Mouse (Mus musculus): ENCODE results near the gene Gm5741. TPM values are rescaled to one million over a fixed set of nuclear protein-coding genes. Genes with fewer than 3 reads are reported as not detected.

Gene Gm5741
- total RNA-seq, 1 experiment, result not detected

GRCm38 (mm10) chr8:85065213-85065612, 2.6 kb downstream of the Gm5741 start:
- Histone ChIP-seq H3K9ac (ENCODE audit: insufficient read depth, low read depth, low read length, poor library complexity, severe bottlenecking) (no peak overlapping the region), H3K9me3 (ENCODE audit: control insufficient read depth, insufficient read depth, low read depth, low read length) (no peaks in the 10 kb centered on the region), H3K27ac (ENCODE audit: insufficient read depth, low read depth, low read length, poor library complexity, severe bottlenecking) (no peak overlapping the region), H3K4me1 (ENCODE audit: control insufficient read depth in 2 of 2, insufficient read depth in 2 of 2, low read length in 2 of 2, poor library complexity in 1 of 2) (no peaks in the 10 kb centered on the region), H3K36me3 (ENCODE audit: control insufficient read depth, insufficient read depth, low read length, poor library complexity, severe bottlenecking) (peaks cover 17% of the 10 kb centered on the region), H3K4me3 (ENCODE audit: insufficient read depth in 1 of 2, low read depth in 1 of 2, low read length in 2 of 2, poor library complexity in 1 of 2, severe bottlenecking in 1 of 2) (no peak overlapping the region)
- TF ChIP-seq CHD2 (IDR thresholded peaks at IDR 0.05; ENCODE audit: low read depth, low read length) (no peak), ZC3H11A (IDR thresholded peaks at IDR 0.05; ENCODE audit: borderline replicate concordance, low read depth, low read length) (no peak), ZNF384 (IDR thresholded peaks at IDR 0.05; ENCODE audit: low read depth, low read length) (no peak), MAFK (IDR thresholded peaks at IDR 0.05; ENCODE audit: insufficient read depth, low read depth, low read length) (no peak), HCFC1 (IDR thresholded peaks at IDR 0.05; ENCODE audit: borderline replicate concordance, insufficient read depth, low read length) (no peak)
- in situ Hi-C loops (cut with MboI; ENCODE audit: low sequenced_read_pairs in 2 of 2, unreplicated experiment in 2 of 2), result no loop called here
- no peak for DNase-seq (ENCODE audit: low read depth, low spot score)

GRCm38 (mm10) chr8:85062603-85063002, 5.2 kb downstream of the Gm5741 start:
- DNase-seq (ENCODE audit: low read depth, low spot score), result no peak
- TF ChIP-seq CHD2 (IDR thresholded peaks at IDR 0.05; ENCODE audit: low read depth, low read length) (no peak), HCFC1 (IDR thresholded peaks at IDR 0.05; ENCODE audit: borderline replicate concordance, insufficient read depth, low read length) (no peak), MAFK (IDR thresholded peaks at IDR 0.05; ENCODE audit: insufficient read depth, low read depth, low read length) (no peak), ZNF384 (IDR thresholded peaks at IDR 0.05; ENCODE audit: low read depth, low read length) (no peak), ZC3H11A (IDR thresholded peaks at IDR 0.05; ENCODE audit: borderline replicate concordance, low read depth, low read length) (no peak)
- H3K9me3 ChIP-seq (ENCODE audit: control insufficient read depth, insufficient read depth, low read depth, low read length), result no peaks in the 10 kb centered on the region

GRCm38 (mm10) chr8:85059879-85060616, 7.7 kb downstream of the Gm5741 start, which contains the start of gene Fbxw9:
Gene Fbxw9, plus strand, starts transcription at chr8:85060055.
- no peak within 1 kb of the TSS for H3K27ac ChIP-seq (ENCODE audit: insufficient read depth, low read depth, low read length, poor library complexity, severe bottlenecking)
- in situ Hi-C loops (cut with MboI; ENCODE audit: low sequenced_read_pairs in 2 of 2, unreplicated experiment in 2 of 2), result no loop called here
- peak; percentile 91 for DNase-seq (ENCODE audit: low read depth, low spot score)

More at GRCm38 (mm10) chr8:85062603-85063002, 5.2 kb downstream of the Gm5741 start:
- Histone ChIP-seq H3K4me3 (ENCODE audit: insufficient read depth in 1 of 2, low read depth in 1 of 2, low read length in 2 of 2, poor library complexity in 1 of 2, severe bottlenecking in 1 of 2) (no peak overlapping the region), H3K9ac (ENCODE audit: insufficient read depth, low read depth, low read length, poor library complexity, severe bottlenecking) (no peak overlapping the region), H3K27ac (ENCODE audit: insufficient read depth, low read depth, low read length, poor library complexity, severe bottlenecking) (no peak overlapping the region), H3K36me3 (ENCODE audit: control insufficient read depth, insufficient read depth, low read length, poor library complexity, severe bottlenecking) (peaks cover 10% of the 10 kb centered on the region), H3K4me1 (ENCODE audit: control insufficient read depth in 2 of 2, insufficient read depth in 2 of 2, low read length in 2 of 2, poor library complexity in 1 of 2) (peaks cover 0 to 3% of the 10 kb centered on the region in 2 experiments; a peak in 1 of 4 replicates)
- in situ Hi-C loops (cut with MboI; ENCODE audit: low sequenced_read_pairs in 2 of 2, unreplicated experiment in 2 of 2), result no loop called here

DNA sequence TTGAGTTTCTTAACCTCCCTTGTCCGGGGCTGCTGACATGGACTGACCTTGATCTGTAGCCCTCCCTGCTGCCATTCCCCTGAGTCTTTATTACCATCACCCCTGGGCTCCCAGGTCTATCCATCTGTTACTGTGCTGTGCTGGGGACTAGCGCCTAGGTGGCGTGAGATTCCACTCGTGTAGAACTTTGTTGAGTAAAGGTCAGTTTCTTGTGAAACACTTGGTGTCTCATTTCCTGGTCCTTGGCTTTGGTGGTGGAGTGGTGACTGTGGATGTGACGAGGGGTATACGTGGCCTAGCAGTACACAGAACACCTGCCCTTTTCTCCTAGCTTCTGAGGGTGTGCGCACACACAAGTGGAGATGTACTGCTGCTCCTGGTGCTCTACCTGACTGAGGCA, 10.4 kb downstream of the Gm5741 start:
- no peak for DNase-seq (ENCODE audit: low read depth, low spot score)
- no peak overlapping the region for H3K4me3 ChIP-seq (ENCODE audit: insufficient read depth in 1 of 2, low read depth in 1 of 2, low read length in 2 of 2, poor library complexity in 1 of 2, severe bottlenecking in 1 of 2)
- in situ Hi-C loops (cut with MboI; ENCODE audit: low sequenced_read_pairs in 2 of 2, unreplicated experiment in 2 of 2), result no loop called here
- peaks cover 39% of the 10 kb centered on the region for H3K36me3 ChIP-seq (ENCODE audit: control insufficient read depth, insufficient read depth, low read length, poor library complexity, severe bottlenecking)
- no peaks in the 10 kb centered on the region for H3K9me3 ChIP-seq (ENCODE audit: control insufficient read depth, insufficient read depth, low read depth, low read length)
- peaks cover 0 to 9% of the 10 kb centered on the region in 2 experiments; a peak in 1 of 4 replicates for H3K4me1 ChIP-seq (ENCODE audit: control insufficient read depth in 2 of 2, insufficient read depth in 2 of 2, low read length in 2 of 2, poor library complexity in 1 of 2)
- TF ChIP-seq ZC3H11A (IDR thresholded peaks at IDR 0.05; ENCODE audit: borderline replicate concordance, low read depth, low read length) (no peak), ZNF384 (IDR thresholded peaks at IDR 0.05; ENCODE audit: low read depth, low read length) (no peak), CHD2 (IDR thresholded peaks at IDR 0.05; ENCODE audit: low read depth, low read length) (no peak), HCFC1 (IDR thresholded peaks at IDR 0.05; ENCODE audit: borderline replicate concordance, insufficient read depth, low read length) (no peak), MAFK (IDR thresholded peaks at IDR 0.05; ENCODE audit: insufficient read depth, low read depth, low read length) (no peak)
- no peak overlapping the region for H3K27ac ChIP-seq (ENCODE audit: insufficient read depth, low read depth, low read length, poor library complexity, severe bottlenecking)
- H3K9ac ChIP-seq (ENCODE audit: insufficient read depth, low read depth, low read length, poor library complexity, severe bottlenecking), result no peak overlapping the region

More at GRCm38 (mm10) chr8:85059879-85060616, 7.7 kb downstream of the Gm5741 start, which contains the start of gene Fbxw9:
- peaks cover 13% of the 10 kb centered on the region for H3K36me3 ChIP-seq (ENCODE audit: control insufficient read depth, insufficient read depth, low read length, poor library complexity, severe bottlenecking)
- H3K9ac ChIP-seq (ENCODE audit: insufficient read depth, low read depth, low read length, poor library complexity, severe bottlenecking), result peak within 1 kb of the TSS; percentile 80
- H3K9me3 ChIP-seq (ENCODE audit: control insufficient read depth, insufficient read depth, low read depth, low read length), result no peaks in the 10 kb centered on the region
- peak within 1 kb of the TSS; percentile 79 to 90 for H3K4me3 ChIP-seq (ENCODE audit: insufficient read depth in 1 of 2, low read depth in 1 of 2, low read length in 2 of 2, poor library complexity in 1 of 2, severe bottlenecking in 1 of 2)
- peak; percentile 82 for TF ChIP-seq HCFC1 (IDR thresholded peaks at IDR 0.05; ENCODE audit: borderline replicate concordance, insufficient read depth, low read length)
- TF ChIP-seq MAFK (IDR thresholded peaks at IDR 0.05; ENCODE audit: insufficient read depth, low read depth, low read length), result no peak
- peaks cover 0 to 3% of the 10 kb centered on the region in 2 experiments; a peak in 1 of 4 replicates for H3K4me1 ChIP-seq (ENCODE audit: control insufficient read depth in 2 of 2, insufficient read depth in 2 of 2, low read length in 2 of 2, poor library complexity in 1 of 2)

All from ES-E14 (cell line).